Mouse (Mus musculus): ENCODE data around the gene Trpv4.

DNA sequence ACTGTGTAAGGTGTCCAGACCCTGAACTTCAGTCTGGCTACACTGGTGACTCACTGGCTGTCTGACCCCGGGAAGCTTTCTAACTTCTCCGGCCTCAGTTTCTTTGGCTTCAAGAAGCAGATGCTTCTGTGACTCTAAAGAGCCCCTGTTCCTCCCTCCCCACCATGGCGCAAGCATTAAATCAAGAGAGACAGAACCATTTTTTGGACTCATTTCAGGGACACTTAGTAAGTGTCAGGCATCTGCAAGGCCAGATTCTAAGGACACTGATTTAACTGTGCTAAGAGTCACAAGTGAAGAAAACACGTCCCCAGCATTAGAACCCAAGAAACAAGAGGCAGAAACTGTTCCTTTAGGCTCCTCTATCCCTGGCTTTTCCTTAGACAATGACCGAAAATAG is 27.8 kb upstream of the Trpv4 start:
- TF ChIP-seq CTCF (conservative IDR thresholded peaks at IDR 0.05; ENCODE audit: insufficient read depth, insufficient read length, low read depth, low read length) (no peak), POLR2A (IDR thresholded peaks at IDR 0.05; ENCODE audit: low read depth, low read length) (no peak)

Data from kidney, adult 2 months (tissue).